Mouse (Mus musculus) retina, adult 2 months (tissue): ENCODE results near the gene Siae.

Experiments
- DNase-seq: peaks from one replicate; pipeline ENCODE4 v3.0.0-alpha.2; 2012; ENCODE audit warnings: low read depth, low spot score

The Siae gene

DNA sequence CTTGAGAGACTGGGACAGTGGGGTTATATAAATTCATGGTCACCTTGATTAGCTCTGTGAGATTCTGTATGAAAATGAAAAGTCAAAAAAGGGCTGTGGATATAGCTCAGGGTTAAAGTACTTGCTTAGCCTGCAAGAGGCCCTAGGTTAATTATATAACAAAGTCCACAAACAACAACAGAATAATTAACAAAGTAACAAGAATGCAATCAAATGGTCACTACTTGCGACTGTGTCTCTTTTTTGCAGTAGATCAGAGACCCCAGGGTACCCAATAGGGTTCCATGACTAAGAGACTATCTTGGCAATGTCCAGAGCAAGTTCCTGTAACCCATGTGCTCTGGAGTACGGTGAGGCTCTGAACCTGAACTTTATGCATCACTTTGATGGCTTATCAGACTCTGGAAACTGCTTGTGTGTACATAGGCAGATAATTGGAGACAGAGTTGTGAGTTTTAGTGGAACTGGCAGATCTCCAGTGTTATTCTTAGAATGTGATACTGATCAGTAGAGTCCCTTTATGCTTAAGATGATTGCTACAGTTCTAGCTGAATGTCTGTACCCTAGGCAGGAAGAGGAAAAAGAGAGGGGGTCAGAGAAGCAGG lies 13.8 kb downstream of the Siae start:
- no peak for DNase-seq

DNA sequence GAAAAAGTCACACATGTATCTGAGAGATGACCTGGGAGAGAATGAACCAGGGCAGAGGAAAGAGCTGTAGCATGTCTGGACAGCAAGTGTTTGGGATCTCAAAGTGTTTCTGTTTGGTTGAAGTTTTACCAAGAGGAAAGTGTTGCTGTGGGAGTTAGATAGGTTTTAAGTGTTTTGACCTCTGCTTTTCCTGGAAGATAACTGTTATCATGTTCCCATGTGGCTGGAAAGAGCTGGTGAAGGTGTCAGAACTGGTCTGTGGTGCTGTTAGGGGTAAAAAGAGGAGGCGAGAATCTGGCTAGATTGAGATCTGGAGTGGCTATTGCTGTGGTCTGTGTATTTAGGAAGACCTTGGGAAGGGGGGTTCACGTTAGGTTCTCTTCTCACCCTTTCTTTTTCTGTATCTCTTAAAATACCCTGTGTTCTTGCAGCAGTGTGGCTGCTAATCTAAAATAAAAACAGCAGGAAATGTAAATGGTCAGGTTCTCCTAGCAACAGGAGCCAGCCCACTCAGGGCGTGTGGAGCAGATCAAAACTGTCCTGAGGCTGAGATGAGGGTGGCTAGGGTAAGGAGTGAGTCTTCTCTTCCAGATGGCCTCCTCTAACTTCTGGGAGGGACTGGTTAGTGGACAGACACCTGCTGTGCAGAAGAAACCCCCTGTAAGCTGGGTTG lies 16.8 kb downstream of the Siae start:
- DNase-seq = no peak

DNA sequence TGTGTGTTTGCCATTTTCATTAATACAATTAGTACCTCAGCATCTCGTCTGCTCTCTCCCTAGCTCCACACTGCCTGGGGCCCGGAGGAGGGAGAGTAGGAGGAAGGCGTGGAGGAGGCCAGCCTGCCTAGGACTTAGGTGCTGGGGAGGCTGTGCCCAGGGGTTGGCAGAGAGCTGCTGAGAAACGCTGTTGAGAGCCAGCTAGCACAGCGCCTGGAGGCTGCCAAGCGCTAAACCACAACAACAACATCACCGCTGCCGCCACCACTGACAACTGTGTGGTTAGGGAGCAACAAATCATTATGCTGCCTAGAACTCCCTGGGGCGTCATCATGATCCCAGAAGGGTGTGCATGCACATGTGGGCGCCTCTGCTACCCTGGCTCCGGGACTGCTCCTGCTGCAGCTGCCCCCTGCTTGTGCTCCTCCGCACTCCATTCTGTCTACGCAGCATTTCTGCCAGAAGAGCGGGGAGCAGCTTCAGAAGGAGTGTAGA lies 21.0 kb downstream of the Siae start:
- no peak for DNase-seq

DNA sequence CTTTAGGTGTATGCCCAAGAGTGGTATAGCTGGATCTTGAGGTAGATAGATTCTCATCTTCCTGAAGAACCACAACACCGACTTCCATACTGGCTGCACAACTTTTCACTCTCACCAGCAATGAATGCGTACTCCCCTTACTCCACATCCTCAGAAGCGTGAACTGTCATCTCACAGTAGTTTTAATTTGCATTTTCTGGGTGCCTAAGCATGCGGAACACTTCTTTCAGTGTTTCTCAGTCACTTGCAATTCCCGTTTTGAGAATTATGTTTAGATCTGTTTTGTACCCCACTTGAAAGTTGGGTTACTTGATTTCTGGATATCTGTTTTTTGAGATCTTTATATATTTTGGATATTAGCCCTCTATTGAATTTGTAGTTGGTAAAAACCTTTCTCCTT lies 28.1 kb downstream of the Siae start:
- no peak for DNase-seq

DNA sequence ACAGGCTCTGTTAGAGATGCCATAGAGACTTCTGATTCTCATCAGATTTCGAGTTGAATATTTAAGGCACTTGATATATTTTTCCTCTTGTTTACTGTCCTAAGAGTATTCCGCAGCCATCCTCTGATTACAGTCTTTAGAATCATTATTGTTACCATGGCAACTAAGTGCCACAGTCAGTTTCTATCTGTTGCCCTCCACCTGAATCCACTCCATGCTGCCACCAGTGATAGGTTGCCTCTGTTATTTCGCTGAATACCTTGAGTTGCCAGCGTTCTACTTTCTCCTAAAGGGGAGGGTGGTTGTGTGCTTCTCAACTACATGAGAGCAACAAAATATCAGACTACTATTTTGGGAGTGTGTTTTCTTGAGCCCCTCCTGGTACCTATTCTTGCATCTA lies 31.2 kb downstream of the Siae start:
- DNase-seq = no peak

DNA sequence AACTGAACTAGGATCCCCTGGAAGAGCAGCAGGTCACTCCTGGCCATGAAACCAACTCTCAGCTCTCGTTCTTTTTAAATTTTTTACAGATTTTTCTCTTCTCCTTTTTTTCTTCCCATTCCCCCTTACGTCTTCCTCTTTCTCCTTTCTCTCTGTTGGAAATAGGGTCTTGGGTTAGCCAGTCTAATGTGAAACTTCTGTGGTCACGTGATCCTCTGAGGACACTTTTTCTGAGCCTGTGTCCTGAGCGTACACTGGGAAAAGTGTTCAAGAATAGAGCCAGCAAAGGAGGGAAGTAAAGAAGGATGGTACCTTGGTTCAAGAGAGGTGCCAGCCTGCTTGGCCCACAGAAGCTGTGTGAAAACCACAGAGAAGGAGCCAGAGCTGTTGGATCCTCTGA lies 34.9 kb downstream of the Siae start:
- no peak for DNase-seq

DNA sequence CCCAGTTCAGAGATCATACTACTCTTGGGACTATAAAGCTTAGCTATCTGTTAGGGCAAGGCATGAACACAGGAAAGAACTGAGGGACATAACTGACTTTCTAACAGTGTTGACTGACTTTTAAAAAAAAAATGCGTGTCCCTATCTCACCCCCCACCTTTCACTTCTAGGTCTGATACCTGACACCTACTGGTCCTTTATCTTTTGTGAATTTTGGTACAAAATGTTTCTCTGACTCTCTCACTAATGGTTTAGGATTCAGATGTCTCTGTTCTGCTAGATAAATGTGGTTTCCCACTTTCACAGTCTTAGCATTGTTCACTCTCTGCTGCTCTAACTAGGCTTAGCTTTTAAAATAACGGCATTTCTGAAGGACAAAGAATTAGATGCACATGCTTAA lies 36.5 kb downstream of the Siae start:
- DNase-seq = no peak

DNA sequence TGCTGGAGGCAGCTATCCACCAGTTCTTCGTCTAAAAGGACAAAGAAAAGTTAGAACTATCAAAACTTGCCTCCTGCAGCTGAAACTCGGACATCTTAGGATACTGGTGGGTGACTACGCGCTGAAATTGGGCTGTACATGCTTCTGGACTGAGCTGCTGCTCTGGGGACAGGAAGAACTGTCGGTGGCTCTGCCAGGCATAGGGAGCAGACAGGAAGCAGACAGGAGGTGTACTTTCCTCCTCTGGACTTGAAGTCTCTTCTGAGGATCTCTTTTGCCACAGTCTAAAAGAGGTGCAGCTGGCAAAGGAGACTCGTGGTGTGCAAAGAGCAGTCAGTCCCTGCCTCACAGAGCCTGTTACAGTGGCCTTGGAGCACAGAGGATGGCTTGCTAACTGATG lies 37.1 kb downstream of the Siae start:
- no peak for DNase-seq

DNA sequence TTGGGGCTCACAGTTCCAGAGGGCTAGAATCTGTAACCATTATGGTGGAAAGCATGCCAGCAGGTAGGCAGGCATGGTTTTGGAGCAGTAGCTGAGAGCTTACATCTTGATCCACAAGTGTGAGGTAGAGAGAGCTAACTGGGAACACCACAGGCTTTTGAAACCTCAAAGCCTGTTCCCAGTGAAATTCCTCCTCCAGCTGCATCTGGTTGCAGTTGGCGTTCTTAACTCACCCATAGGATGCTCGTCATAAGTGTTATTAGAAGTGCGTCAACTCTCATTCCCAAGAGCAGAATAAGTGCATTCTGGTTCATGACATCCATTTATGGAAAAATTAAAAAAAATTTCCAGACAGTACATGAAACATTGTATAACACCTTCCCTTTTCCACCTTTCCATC lies 38.2 kb downstream of the Siae start:
- no peak for DNase-seq

DNA sequence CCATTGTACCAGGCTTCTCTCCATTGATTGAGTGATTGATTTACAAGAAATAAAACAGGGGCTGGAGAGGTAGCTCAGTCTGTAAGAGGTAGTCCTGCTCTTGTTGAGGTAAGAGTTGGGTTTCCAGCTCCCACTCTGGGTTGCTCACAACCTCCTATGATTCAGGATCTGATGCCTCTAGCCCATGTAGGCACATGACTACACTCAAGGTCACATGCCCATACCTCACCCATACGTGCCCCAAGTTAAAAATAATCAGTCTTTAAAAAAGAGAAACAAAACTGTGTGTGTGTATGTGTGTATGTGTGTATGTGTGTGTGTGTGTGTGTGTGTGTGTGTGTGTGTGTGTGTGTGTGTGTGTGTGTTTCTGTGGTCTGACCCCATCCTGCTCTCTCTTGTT lies 40.1 kb downstream of the Siae start:
- no peak for DNase-seq

DNA sequence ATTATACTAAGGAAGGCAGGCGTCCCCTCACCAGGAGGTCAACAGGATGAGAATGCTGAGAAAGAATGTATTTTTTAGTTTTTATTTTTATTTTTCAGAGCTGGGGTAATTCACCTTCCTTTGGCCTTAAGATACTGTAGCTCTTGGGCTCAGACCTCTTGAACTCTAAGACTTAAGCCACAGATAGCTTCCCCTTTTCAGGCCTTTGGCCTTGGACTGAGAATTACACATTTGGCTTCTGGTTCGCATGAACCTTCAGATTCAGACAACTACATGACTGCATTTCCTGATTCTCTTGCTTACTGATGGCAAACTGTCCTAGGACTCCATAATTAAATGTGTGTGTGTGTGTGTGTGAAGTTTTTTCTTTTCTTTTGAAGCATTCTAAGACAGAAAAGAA lies 43.1 kb downstream of the Siae start:
- no peak for DNase-seq

DNA sequence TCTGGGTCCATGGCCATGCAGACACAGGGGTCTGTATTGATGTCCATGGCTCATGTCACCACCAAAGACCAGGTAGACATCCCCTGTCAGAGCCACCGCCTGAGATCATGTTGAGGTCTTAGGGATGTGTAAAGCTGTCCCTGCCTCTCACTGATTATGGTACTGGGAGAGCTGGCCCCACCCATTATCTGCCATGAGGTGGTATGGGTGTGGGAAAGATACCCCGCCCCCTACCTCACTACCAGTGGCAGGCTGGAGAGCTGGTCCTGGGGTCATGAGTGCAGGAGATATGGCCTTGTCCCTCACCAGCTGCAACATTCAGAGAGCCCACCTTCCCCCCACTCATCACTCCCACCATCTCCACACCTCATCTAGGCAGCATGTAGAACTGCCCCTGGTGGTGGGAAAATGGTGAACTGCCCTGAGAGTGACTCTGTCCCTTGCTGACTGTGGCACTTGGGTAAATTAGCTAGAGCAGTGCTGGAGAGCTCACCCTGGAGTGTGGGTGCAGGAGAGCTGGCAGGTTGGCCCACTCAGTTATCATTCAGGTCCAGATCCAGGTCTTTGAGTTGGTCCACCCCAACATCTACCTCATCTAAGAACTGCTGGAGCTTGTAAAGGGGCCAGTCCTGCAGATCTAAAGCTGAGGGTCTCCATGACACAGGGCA lies 45.2 kb downstream of the Siae start:
- no peak for DNase-seq

DNA sequence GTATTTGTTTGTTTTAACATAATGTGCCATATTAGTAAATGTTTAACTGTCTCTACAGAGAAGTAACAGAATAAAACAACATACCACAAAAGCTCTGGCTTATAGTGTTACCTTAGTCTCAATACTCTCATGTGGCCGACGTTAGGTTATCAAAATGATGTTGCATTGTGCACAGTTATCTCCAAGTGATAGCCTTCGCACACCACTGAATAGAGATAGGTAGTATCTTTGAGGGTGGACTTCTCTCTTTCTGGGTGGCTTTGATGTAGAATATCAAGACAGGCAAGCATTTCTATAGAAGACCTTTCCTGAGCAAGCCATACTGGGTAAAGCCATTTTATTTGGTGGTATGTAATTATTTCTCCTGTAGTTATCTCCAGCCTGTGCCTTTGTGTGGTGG lies 49.6 kb downstream of the Siae start:
- no peak for DNase-seq

DNA sequence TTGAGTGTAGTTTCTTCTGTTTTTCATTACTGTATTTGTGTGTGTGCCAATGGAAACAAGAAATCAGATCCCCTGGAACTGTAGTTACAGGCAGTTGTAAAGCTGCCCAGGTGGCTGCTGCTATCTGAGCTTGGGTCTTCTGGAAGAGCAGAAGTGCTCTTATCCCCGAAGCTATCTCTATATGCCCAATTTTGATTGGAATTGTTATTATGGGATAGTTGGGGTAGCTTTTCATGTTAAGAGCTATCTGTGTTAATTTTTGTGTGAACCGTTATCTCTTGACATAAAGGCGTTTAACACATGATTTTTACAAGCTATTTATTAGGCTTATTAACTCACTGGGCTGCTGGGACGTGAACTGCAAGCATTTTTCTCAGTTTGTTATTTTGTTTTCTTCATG lies 54.1 kb downstream of the Siae start:
- no peak for DNase-seq

DNA sequence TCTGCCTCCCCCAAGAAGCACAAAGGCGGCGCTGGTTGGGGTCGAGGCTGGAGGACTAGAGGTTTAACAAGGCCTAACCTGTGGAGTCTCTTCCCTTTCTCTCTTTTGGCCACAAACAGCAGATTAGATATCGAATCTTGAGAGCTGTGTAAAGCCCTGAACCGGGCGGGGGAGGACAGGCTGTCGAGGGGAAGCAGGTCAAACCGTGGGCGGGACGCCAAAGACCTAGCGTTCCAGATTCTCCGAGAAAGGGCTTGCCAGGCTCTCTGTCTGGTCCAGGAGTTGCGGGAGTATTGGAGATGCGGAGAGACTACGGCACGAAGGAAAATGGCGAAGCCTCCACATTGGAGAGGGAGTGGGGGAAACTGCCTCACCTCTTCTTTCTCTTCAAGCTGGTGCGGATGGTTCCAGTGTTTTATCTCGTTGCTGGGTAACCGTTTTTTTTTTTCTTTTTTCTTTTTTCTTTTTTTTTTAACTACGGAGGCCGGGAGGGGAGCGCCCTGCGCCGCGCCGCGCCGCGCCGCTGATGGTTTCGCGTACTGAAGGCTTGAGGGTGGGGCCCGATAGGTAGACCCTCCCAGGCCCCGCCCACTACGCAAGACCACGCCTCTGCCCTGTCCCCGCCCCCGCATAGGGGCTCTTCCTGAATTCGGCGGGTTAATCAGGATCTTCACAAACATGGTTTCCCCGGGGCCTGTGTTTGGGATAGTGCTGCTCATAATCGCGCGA lies 57.8 kb downstream of the Siae start, which contains the start of gene Spa17:
Gene Spa17, minus strand, starts transcription at position 541 of the 729 bp plus-strand sequence.
- peak; percentile 68 for DNase-seq

DNA sequence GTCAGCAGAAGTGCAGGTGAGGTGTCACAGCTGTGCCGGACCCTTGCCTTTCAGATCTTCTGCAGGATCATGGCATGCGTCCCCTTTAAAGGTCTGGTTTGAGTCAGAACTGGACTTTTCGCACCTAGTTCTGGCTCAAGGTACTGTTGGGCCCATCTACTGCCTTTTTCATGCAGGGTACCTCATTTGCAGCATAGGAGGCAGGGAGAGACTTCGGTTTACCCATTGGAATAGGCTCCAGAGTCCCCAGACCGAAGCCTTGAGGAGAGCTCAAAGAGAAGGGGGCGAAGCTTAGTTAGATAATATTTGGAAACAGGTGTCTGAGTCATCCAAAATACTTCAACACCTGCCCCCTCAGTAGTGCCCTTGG lies 58.4 kb downstream of the Siae start:
- no peak for DNase-seq

DNA sequence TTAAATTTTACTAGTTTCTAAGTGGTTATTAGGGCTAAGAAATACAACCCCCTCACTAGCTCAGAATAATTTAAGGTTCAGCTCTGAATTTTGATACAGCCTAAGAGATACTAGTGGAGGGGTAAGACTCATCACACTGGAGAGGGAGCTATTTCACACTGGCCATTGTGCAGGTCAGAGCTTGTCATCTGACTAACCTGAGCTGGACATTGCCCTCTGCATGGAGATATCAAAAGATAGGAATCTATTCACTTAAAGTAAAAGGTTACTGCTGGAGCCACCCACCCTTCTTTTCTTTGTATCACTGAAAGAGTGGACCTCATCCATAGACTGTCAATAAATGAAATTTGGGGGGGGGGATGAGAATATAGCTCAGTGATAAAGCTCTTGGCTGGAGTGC lies 58.8 kb downstream of the Siae start:
- DNase-seq = no peak

DNA sequence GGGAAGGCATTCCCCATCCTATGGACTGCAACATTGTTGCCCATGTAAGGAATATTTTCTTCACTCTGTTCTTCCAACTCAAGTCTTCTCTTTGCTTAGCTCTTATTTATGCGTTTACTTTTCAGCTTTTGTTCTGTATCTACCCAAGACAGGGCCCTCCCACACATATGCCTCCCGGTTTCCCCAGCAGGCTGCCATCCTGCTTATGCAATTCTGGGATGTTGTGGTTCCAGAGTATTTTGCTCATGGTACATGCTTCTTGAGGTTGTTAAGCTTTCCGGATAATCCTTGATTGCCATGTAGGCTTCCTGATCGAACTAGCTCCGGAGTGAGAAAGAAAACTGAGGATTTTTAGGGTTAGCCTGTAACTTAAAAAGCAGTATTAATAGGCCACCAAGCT lies 59.7 kb downstream of the Siae start:
- DNase-seq = no peak

DNA sequence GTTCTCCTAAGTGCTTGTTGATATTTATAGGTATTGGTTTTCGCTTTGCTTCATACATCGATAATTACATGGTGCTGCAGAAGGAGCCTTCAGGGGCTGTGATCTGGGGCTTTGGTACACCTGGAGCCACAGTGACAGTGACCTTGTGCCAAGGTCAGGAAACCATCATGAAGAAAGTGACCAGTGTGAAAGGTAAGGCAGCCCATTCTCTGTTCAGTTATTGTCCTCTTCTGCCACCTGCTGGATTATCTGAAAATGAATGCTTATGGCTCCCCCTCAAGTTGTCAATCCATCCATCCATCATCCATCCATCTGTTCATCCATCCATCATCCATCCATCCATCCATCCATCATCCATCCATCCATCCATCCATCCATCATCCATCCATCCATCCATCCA lies 61.3 kb downstream of the Siae start:
- DNase-seq = peak; percentile 32

DNA sequence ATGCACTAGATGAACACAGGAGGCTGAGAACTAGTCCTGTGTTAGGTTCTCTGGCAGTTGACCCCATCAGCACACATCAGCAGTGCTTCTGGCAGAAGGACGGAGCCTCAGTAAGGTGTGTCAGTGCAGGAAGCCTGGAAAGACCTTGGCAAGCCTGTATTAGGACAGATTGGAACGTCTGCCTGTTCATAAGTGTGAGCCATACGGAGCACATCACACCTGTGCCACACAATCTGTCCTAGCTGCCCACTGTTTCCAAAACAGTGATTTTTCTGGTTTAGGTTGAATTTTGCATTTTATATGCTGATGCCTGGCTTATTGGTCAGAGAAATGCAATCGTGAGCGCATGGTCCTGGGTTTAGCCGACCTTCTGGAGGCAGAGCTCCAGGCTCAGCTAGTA lies 65.8 kb downstream of the Siae start:
- no peak for DNase-seq

DNA sequence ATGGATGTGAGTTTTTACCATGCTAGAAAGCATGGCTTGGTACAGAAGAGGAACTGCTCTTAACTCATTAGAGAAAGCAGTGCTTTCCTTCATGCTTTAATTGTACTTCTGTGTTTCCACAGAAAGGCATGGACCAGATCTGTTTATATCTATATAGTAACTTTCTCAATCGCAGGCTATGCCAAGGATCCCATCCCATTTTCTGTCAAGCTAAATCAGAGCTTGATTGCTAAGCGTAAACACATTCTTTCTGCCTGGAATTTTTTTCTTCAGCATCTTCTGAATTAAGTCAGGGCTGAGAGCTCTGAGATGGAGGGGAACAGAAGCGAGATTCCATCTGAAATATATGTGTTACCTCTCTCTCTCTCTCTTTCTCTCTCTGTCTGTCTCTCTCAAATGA lies 68.5 kb downstream of the Siae start:
- DNase-seq = no peak

DNA sequence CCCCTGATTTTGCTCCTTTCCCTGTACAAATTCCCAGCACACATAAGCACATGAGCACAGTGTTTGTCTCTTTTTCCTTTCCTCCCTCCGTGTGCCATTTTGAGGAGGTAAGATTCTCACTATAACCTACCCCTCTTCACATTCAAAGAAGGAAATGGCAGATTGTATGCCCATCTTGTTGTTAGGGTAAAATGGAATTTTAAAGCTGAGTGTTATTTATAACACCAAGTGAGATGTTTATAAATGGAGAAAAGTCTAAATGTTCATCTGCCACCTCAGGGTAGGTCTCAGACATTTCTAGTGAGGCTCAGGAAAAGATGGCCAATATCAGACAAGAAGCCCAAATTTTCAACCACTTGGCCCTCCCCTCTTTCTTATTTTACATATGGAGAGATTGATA lies 69.0 kb downstream of the Siae start:
- no peak for DNase-seq

DNA sequence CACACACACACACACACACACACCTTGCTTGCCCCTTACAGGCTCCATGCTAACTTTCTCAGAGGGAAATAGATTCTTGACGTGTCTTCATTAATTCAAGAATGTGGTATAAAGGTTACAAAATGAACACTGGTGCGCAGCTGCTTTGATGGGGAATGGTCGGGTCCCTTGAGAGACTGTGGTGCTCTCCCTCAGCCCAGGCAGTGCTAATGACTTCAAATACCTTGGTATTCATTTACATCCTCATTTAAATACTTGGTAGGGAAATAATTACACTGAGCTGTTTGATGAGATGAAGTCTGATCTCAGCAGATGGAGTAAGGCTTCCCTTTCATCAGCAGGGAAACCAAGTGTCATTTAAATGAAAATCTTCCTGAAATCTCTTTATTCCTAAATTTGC lies 69.6 kb downstream of the Siae start:
- no peak for DNase-seq
